Mouse (Mus musculus): ENCODE measurements around the gene Gm4869. TPM values are rescaled to one million over a fixed set of nuclear protein-coding genes. Genes with fewer than 3 reads are reported as not detected.
A peak's percentile ranks its signal among the peaks of the same experiment; 100 is the strongest.
"Not testable (repeated sequence)": the region's sequence is repeated elsewhere in the genome, so short reads cannot be mapped to it uniquely, and the experiment has no call there.

The Gm4869 gene
- total and polyA plus RNA-seq, 3 experiments: 0.08 TPM; not detected in 2

DNA sequence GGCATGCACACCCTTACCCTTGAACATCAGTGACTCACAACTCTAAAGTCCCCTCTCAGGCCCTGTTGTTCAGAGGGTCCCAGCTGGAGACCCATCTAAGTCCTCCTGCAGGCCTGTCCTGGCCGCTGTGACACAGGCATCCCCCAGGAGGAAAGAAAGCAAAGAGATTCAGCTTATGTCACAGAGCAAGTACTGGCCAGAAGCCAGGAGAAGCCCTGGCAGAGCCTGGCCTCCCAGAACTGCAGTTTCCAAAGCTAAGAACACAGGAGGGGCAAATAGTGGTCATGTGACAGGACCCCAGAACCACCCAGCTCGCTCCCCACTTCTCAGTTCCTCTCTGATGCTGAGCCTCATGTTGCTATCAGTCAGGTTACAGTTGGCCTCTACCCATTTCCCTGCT lies 10.0 kb downstream of the Gm4869 start:
- TF ChIP-seq UBTF (IDR thresholded peaks at IDR 0.05; ENCODE audit: borderline replicate concordance, insufficient read depth, low read depth, low read length) (no peak), USF1 (IDR thresholded peaks at IDR 0.05; ENCODE audit: low read depth, low read length) (peak; percentile 46; the same call in 1 of the 2 replicates)
- Histone ChIP-seq H3K79me2 (ENCODE audit: control insufficient read depth, insufficient read depth, low read length, poor library complexity) (no peaks in the 10 kb centered on the region), H3K27ac (ENCODE audit: control insufficient read depth, low read depth, low read length) (no peak overlapping the region), H3K4me1 (ENCODE audit: control insufficient read depth in 1 of 2, insufficient read depth in 2 of 2, low read length in 2 of 2) (peaks cover 0 to 2% of the 10 kb centered on the region in 2 experiments; a peak in 1 of 4 replicates), H3K27me3 (ENCODE audit: control insufficient read depth in 1 of 2, insufficient read depth in 2 of 2, low read length in 2 of 2) (no peaks in the 10 kb centered on the region), H3K9me3 (replicated peaks; ENCODE audit: insufficient read depth, low read length) (no peaks in the 10 kb centered on the region), H3K9ac (ENCODE audit: control insufficient read depth, low read depth, low read length, poor library complexity, severe bottlenecking) (no peak overlapping the region), H3K4me3 (ENCODE audit: control insufficient read depth in 1 of 2, insufficient read depth in 1 of 2, low read depth in 2 of 2, low read length in 2 of 2) (no peak overlapping the region), H3K36me3 (ENCODE audit: control insufficient read depth in 1 of 2, insufficient read depth in 2 of 2, low read length in 2 of 2) (no peaks in the 10 kb centered on the region)
- no peak for DNase-seq (ENCODE audit: low read depth, low spot score)

DNA sequence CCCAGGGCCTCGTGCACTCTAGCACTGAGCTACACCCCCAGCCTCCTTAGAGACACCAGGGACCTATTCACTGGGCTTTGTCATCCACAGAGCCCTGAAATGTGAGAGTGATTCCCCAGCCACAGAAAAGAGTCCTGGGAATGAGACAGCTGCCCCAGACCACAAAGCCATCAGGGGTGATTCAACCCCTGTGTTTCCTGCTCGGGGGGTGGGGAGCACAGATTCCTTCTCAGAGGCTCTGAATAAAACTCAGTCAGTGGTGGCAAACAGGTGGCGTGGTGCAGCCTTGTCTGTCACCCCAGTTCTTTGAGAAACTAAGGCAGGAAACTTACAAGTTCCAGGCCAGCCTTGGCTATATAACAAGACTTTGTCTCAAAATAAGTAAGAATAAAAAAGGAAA lies 16.0 kb downstream of the Gm4869 start:
- no peaks in the 10 kb centered on the region for H3K36me3 ChIP-seq (ENCODE audit: control insufficient read depth in 1 of 2, insufficient read depth in 2 of 2, low read length in 2 of 2)
- no peaks in the 10 kb centered on the region for H3K9me3 ChIP-seq (replicated peaks; ENCODE audit: insufficient read depth, low read length)
- H3K4me1 ChIP-seq (ENCODE audit: control insufficient read depth in 1 of 2, insufficient read depth in 2 of 2, low read length in 2 of 2): no peaks in the 10 kb centered on the region
- H3K4me3 ChIP-seq (ENCODE audit: control insufficient read depth in 1 of 2, insufficient read depth in 1 of 2, low read depth in 2 of 2, low read length in 2 of 2): no peak overlapping the region
- TF ChIP-seq ELF1 (IDR thresholded peaks at IDR 0.05; ENCODE audit: low read depth, low read length): no peak
- TF ChIP-seq MAFK (IDR thresholded peaks at IDR 0.05; ENCODE audit: borderline replicate concordance, low read depth, low read length): no peak
- no peak for TF ChIP-seq POLR2A (IDR thresholded peaks at IDR 0.05; ENCODE audit: control insufficient read depth in 1 of 2, insufficient read depth in 1 of 2, low read depth in 1 of 2, low read length in 2 of 2, poor library complexity in 1 of 2)
- TF ChIP-seq E2F4 (IDR thresholded peaks at IDR 0.05; ENCODE audit: borderline replicate concordance, low read depth, low read length): no peak
- no peak for TF ChIP-seq JUND (IDR thresholded peaks at IDR 0.05; ENCODE audit: low read depth, low read length)
- no peaks in the 10 kb centered on the region for H3K79me2 ChIP-seq (ENCODE audit: control insufficient read depth, insufficient read depth, low read length, poor library complexity)
- H3K27me3 ChIP-seq (ENCODE audit: control insufficient read depth in 1 of 2, insufficient read depth in 2 of 2, low read length in 2 of 2): no peaks in the 10 kb centered on the region
- H3K9ac ChIP-seq (ENCODE audit: control insufficient read depth, low read depth, low read length, poor library complexity, severe bottlenecking): no peak overlapping the region
- no peak for DNase-seq (ENCODE audit: low read depth, low spot score)
- no peak overlapping the region for H3K27ac ChIP-seq (ENCODE audit: control insufficient read depth, low read depth, low read length)

DNA sequence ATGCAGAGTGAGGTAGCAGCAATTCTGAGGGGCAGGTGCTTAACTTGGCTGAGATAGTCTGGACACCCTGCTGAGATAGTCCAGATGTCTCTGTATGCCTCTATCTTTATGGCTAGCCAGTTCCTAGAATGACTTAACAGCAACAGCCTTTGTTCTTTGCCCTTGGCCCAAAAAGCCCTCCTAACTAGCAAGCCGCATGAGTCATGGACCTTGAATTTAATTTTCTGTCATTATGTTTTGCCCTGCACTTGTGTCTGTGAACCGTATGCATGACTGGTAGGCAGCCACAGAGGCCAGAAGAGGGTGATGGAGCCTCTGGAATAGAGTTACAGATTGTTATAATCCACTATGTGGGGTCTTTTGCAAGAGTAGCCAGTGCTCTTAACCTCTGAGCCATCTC lies 17.7 kb downstream of the Gm4869 start:
- H3K4me1 ChIP-seq (ENCODE audit: control insufficient read depth in 1 of 2, insufficient read depth in 2 of 2, low read length in 2 of 2): not testable (repeated sequence)

DNA sequence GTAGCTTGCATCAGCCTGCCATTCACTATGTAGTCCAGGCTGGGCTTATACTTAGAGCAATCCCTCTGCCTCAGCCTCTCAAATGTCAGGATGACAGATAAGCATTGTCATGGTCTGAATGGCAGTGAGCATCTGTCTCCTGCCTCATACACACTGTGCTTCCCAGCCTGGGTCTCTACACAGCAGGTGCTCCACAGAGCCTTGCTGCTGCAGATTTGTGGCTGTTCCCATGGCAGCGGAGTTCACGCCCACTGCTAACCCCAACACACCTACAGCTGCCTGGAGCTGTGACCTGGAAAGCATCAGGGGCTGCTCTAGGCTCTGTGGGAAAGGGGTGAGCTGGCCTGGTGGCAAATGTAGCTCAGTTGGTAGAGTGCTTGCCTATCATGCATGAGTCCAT lies 19.5 kb downstream of the Gm4869 start:
- TF ChIP-seq HCFC1 (IDR thresholded peaks at IDR 0.05; ENCODE audit: low read depth, low read length) (no peak), NELFE (IDR thresholded peaks at IDR 0.05; ENCODE audit: low read depth, low read length) (no peak), RAD21 (IDR thresholded peaks at IDR 0.05; ENCODE audit: low read depth, low read length) (no peak), ZMIZ1 (IDR thresholded peaks at IDR 0.05; ENCODE audit: low read depth, low read length) (no peak), EP300 (IDR thresholded peaks at IDR 0.05; ENCODE audit: low read depth in 1 of 2, low read length in 2 of 2) (no peak), SIN3A (IDR thresholded peaks at IDR 0.05; ENCODE audit: low read length) (no peak), ETS1 (IDR thresholded peaks at IDR 0.05; ENCODE audit: low read depth, low read length) (no peak), POLR2A (IDR thresholded peaks at IDR 0.05; ENCODE audit: control insufficient read depth in 1 of 2, insufficient read depth in 1 of 2, low read depth in 1 of 2, low read length in 2 of 2, poor library complexity in 1 of 2) (no peak), ZKSCAN1 (IDR thresholded peaks at IDR 0.05; ENCODE audit: low read depth, low read length) (no peak), GABPA (IDR thresholded peaks at IDR 0.05; ENCODE audit: low read depth, low read length) (no peak)
- no peaks in the 10 kb centered on the region for H3K9me3 ChIP-seq (replicated peaks; ENCODE audit: insufficient read depth, low read length)

More for the DNA sequence above, 17.7 kb downstream of the Gm4869 start:
- H3K36me3 ChIP-seq (ENCODE audit: control insufficient read depth in 1 of 2, insufficient read depth in 2 of 2, low read length in 2 of 2); H3K4me3 ChIP-seq (ENCODE audit: control insufficient read depth in 1 of 2, insufficient read depth in 1 of 2, low read depth in 2 of 2, low read length in 2 of 2); H3K79me2 ChIP-seq (ENCODE audit: control insufficient read depth, insufficient read depth, low read length, poor library complexity); DNase-seq (ENCODE audit: low read depth, low spot score); H3K27me3 ChIP-seq (ENCODE audit: control insufficient read depth in 1 of 2, insufficient read depth in 2 of 2, low read length in 2 of 2); H3K9me3 ChIP-seq (replicated peaks; ENCODE audit: insufficient read depth, low read length); H3K9ac ChIP-seq (ENCODE audit: control insufficient read depth, low read depth, low read length, poor library complexity, severe bottlenecking); H3K27ac ChIP-seq (ENCODE audit: control insufficient read depth, low read depth, low read length): not testable (repeated sequence)

More for the DNA sequence above, 19.5 kb downstream of the Gm4869 start:
- Histone ChIP-seq H3K4me3 (ENCODE audit: control insufficient read depth in 1 of 2, insufficient read depth in 1 of 2, low read depth in 2 of 2, low read length in 2 of 2) (no peak overlapping the region), H3K27ac (ENCODE audit: control insufficient read depth, low read depth, low read length) (no peak overlapping the region), H3K4me1 (ENCODE audit: control insufficient read depth in 1 of 2, insufficient read depth in 2 of 2, low read length in 2 of 2) (no peaks in the 10 kb centered on the region), H3K9ac (ENCODE audit: control insufficient read depth, low read depth, low read length, poor library complexity, severe bottlenecking) (no peak overlapping the region), H3K79me2 (ENCODE audit: control insufficient read depth, insufficient read depth, low read length, poor library complexity) (no peaks in the 10 kb centered on the region), H3K27me3 (ENCODE audit: control insufficient read depth in 1 of 2, insufficient read depth in 2 of 2, low read length in 2 of 2) (no peaks in the 10 kb centered on the region), H3K36me3 (ENCODE audit: control insufficient read depth in 1 of 2, insufficient read depth in 2 of 2, low read length in 2 of 2) (no peaks in the 10 kb centered on the region)
- no peak for DNase-seq (ENCODE audit: low read depth, low spot score)

All from MEL (cell line).